ENCODE assay signal across 16 mouse cellular contexts in the genomic region with DNA sequence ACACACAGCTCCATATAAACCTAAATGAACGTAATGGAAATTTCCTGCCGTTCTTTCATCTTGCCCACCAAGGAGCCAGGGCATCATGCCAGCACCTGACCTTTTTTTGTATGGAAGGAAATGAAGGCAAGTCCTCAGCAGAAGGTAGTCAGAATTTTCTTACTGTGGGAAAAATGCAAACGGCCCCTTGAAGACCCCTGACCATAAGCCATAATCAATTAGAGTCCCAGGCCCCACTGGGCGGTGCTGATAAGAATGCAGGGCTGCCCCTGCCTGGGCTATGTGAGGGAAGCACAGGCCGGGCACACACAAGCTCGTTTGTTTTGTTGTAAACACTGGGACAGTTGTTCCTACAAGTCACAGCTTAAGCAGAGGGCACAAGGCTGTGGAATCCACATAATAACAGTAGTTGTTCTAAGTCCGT.
DNase-seq lines count a peak whose midpoint lies in the region; ATAC-seq and TF ChIP-seq lines count a peak whose summit lies in the region.
"Had no signal": no experiment of that assay in that cellular context is flagged by ENCODE, and none has a peak within 500 bp of the region (broad histone marks: within the 10 kb centered on the region; RNA-seq: fewer than 3 reads in every experiment).

No protein-coding gene starts in this region.

- ATAC-seq in neural tube, embryonic 13.5 days (ENCODE audit: low read depth), result 0 out of 2 replicates have a peak, but pooled peaks have one; percentile 48
- peak; percentile 5; the same call in 1 of the 2 replicates for ATAC-seq in limb, embryonic 13.5 days (ENCODE audit: low FRiP score, low read depth)
- no peak for ATAC-seq in CD4-positive, CD25-positive, alpha-beta regulatory T cell, adult 4 months
- ATAC-seq: forebrain, embryonic 16.5 days had no signal

- DNase-seq in cerebellum, adult 2 months, result peak; percentile 64 to 70
- no peak for DNase-seq in cerebellum, adult 11 months
- DNase-seq in kidney, adult 2 months, result peak; percentile 46
- DNase-seq in kidney, postnatal 36 days, result no peak
- no peak for DNase-seq in neural tube, embryonic 10.5 days (ENCODE audit: extremely low spot score, low spot score)
- DNase-seq: spleen, adult 18-20 months had no signal

- no peak overlapping the region for H3K4me3 ChIP-seq in cerebellum, adult 2 months (replicated peaks; ENCODE audit: insufficient read depth, low read depth, low read length)
- H3K4me3 ChIP-seq in kidney, adult 2 months (ENCODE audit: insufficient read depth, low read depth, low read length), result no peak overlapping the region
- no peak overlapping the region for H3K4me3 ChIP-seq in neural tube, embryonic 13.5 days
- no peak overlapping the region for H3K4me3 ChIP-seq in limb, embryonic 13.5 days
- H3K4me3 ChIP-seq: embryonic facial prominence, embryonic 15.5 days; heart, embryonic 13.5 days; hindbrain, embryonic 15.5 days; lung, embryonic 15.5 days; myocyte had no signal

- no peak for TF ChIP-seq POLR2A in cerebellum, adult 2 months (IDR thresholded peaks at IDR 0.05; ENCODE audit: borderline replicate concordance, insufficient read depth, low read length)
- TF ChIP-seq POLR2A in kidney, adult 2 months (IDR thresholded peaks at IDR 0.05; ENCODE audit: low read depth, low read length), result no peak

- no peaks in the 10 kb centered on the region for H3K27me3 ChIP-seq in cerebellum, adult 2 months (ENCODE audit: control insufficient read depth, insufficient read depth, low read length)
- no peaks in the 10 kb centered on the region for H3K27me3 ChIP-seq in kidney, adult 2 months (replicated peaks; ENCODE audit: control insufficient read depth, insufficient read depth, low read length)
- no peaks in the 10 kb centered on the region for H3K27me3 ChIP-seq in neural tube, embryonic 13.5 days
- H3K27me3 ChIP-seq in limb, embryonic 13.5 days, result no peaks in the 10 kb centered on the region
- H3K27me3 ChIP-seq: embryonic facial prominence, embryonic 15.5 days; heart, embryonic 13.5 days; hindbrain, embryonic 15.5 days; lung, embryonic 15.5 days had no signal

- WGBS in cerebellum, adult 2 months, result 36% methylated on average over 7 of the region's 7 CpGs
- WGBS in kidney, adult 2 months, result 62% methylated on average over 7 of the region's 7 CpGs
- WGBS in neural tube, embryonic 13.5 days, result 43% methylated on average over 7 of the region's 7 CpGs
- 38% methylated on average over 7 of the region's 7 CpGs for WGBS in limb, embryonic 13.5 days

- H3K9me3 ChIP-seq in neural tube, embryonic 13.5 days, result no peaks in the 10 kb centered on the region
- no peaks in the 10 kb centered on the region for H3K9me3 ChIP-seq in limb, embryonic 13.5 days
- H3K9me3 ChIP-seq: embryonic facial prominence, embryonic 15.5 days; heart, embryonic 13.5 days; hindbrain, embryonic 15.5 days; lung, embryonic 15.5 days had no signal

- no peak overlapping the region for H3K9ac ChIP-seq in neural tube, embryonic 13.5 days
- H3K9ac ChIP-seq in limb, embryonic 13.5 days, result no peak overlapping the region
- H3K9ac ChIP-seq: embryonic facial prominence, embryonic 15.5 days; heart, embryonic 13.5 days; hindbrain, embryonic 15.5 days; lung, embryonic 15.5 days had no signal

- peak overlapping the region; percentile 17; the same call in 1 of the 2 replicates for H3K27ac ChIP-seq in cerebellum, adult 2 months (ENCODE audit: insufficient read depth, low read length)
- H3K27ac ChIP-seq in kidney, adult 2 months (ENCODE audit: insufficient read depth, low read depth, low read length), result no peak overlapping the region
- no peak overlapping the region for H3K27ac ChIP-seq in neural tube, embryonic 13.5 days (replicated peaks)
- H3K27ac ChIP-seq in limb, embryonic 13.5 days, result peak overlapping the region; percentile 77
- H3K27ac ChIP-seq: embryonic facial prominence, embryonic 15.5 days; heart, embryonic 13.5 days; hindbrain, embryonic 15.5 days; lung, embryonic 15.5 days; stomach, postnatal 0 days had no signal

- no peaks in the 10 kb centered on the region for H3K36me3 ChIP-seq in kidney, adult 2 months (ENCODE audit: control insufficient read depth, insufficient read depth, low read length)
- peaks cover 22% of the 10 kb centered on the region for H3K36me3 ChIP-seq in neural tube, embryonic 13.5 days
- no peaks in the 10 kb centered on the region for H3K36me3 ChIP-seq in limb, embryonic 13.5 days
- H3K36me3 ChIP-seq: embryonic facial prominence, embryonic 15.5 days had no signal

- H3K4me1 ChIP-seq in cerebellum, adult 2 months (ENCODE audit: control insufficient read depth, insufficient read depth, low read length), result peaks cover 18% of the 10 kb centered on the region
- peaks cover 25% of the 10 kb centered on the region for H3K4me1 ChIP-seq in kidney, adult 2 months (ENCODE audit: control insufficient read depth, insufficient read depth, low read length)
- H3K4me1 ChIP-seq in neural tube, embryonic 13.5 days (replicated peaks), result peaks cover 27% of the 10 kb centered on the region
- peaks cover 42% of the 10 kb centered on the region for H3K4me1 ChIP-seq in limb, embryonic 13.5 days

- H3K4me2 ChIP-seq in neural tube, embryonic 13.5 days, result no peak overlapping the region
- no peak overlapping the region for H3K4me2 ChIP-seq in limb, embryonic 13.5 days (replicated peaks)
- H3K4me2 ChIP-seq: embryonic facial prominence, embryonic 15.5 days; heart, embryonic 13.5 days; hindbrain, embryonic 15.5 days; lung, embryonic 15.5 days had no signal

- no peak for TF ChIP-seq CTCF in cerebellum, adult 2 months (IDR thresholded peaks at IDR 0.05; ENCODE audit: borderline replicate concordance, insufficient read depth, low read depth, low read length)
- TF ChIP-seq CTCF in kidney, adult 2 months (conservative IDR thresholded peaks at IDR 0.05; ENCODE audit: insufficient read depth, insufficient read length, low read depth, low read length), result no peak

Comparison
In these comparisons a context has a peak if more than half of its experiments do, and no peak if none do; other contexts are left out.
1. DNase-seq: peak in cerebellum, adult 2 months (2 of 2) and kidney, adult 2 months (single experiment); none in cerebellum, adult 11 months (single experiment), kidney, postnatal 36 days (0 of 2) and neural tube, embryonic 10.5 days (single experiment).
2. H3K27ac ChIP-seq: peak in cerebellum, adult 2 months (single experiment) and limb, embryonic 13.5 days (single experiment); none in kidney, adult 2 months (single experiment) and neural tube, embryonic 13.5 days (single experiment).